Mouse (Mus musculus): ENCODE results near the gene Mapk8. TPM values are rescaled to one million over a fixed set of nuclear protein-coding genes. Genes with fewer than 3 reads are reported as not detected.
"Not testable (repeated sequence)": the region's sequence is repeated elsewhere in the genome, so short reads cannot be mapped to it uniquely, and the experiment has no call there.

The Mapk8 gene
- polyA plus RNA-seq, 2 experiments, result 2.9 to 9.1 TPM

DNA sequence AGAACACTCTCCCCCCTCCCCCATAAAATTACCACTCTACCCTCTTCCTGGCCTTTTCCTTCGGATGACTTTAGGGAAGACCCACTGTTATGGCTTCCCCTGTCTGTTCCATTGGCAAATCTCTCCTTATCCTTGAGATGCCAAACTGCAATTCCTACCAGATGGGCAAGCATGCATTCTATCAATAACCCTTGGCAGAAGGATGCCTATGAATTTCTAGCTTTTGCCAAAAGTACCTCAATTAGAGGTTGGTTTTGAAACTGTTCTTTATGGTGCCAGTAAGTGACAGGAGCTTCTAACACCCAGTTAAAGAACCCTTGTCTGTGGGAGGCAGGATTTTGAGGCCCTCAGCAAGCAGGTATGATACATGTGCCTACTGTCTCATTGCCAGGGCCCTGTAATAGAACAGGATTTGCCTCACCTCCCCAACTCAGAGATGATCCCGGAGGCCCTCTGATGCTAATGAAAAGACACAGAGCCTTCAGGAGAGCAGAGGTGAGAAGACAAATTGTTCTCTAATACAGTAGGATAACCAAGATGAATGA lies 2.4 kb upstream of the Mapk8 start:
- Histone ChIP-seq H3K27ac (no peak overlapping the region), H3K4me3 (ENCODE audit: insufficient read depth in 1 of 2, low read depth in 2 of 2, low read length in 2 of 2) (no peak overlapping the region), H3K9me3 (ENCODE audit: control insufficient read depth, low read length) (no peaks in the 10 kb centered on the region), H3K9ac (replicated peaks) (no peak overlapping the region), H3K36me3 (replicated peaks; ENCODE audit: control insufficient read depth, insufficient read depth, low read depth) (no peaks in the 10 kb centered on the region), H3K4me1 (replicated peaks; ENCODE audit: control insufficient read depth in 2 of 2, insufficient read depth in 2 of 2, low read length in 1 of 2) (peaks cover 3 to 5% of the 10 kb centered on the region in 2 experiments; a peak in 3 of 4 replicates), H3K27me3 (ENCODE audit: control insufficient read depth, insufficient read depth, low read length) (no peaks in the 10 kb centered on the region), H3K4me2 (ENCODE audit: low read depth) (no peak overlapping the region)
- WGBS (ENCODE audit: insufficient replicate concordance), result 57% methylated on average over 2 of the region's 2 CpGs
- TF ChIP-seq CTCF (IDR thresholded peaks at IDR 0.05; ENCODE audit: low read depth) (no peak), EP300 (IDR thresholded peaks at IDR 0.05; ENCODE audit: low read depth) (no peak)
- no peak for ATAC-seq (ENCODE audit: insufficient read depth)
- no peak for DNase-seq (ENCODE audit: low read depth in 3 of 3, low spot score in 3 of 3)

DNA sequence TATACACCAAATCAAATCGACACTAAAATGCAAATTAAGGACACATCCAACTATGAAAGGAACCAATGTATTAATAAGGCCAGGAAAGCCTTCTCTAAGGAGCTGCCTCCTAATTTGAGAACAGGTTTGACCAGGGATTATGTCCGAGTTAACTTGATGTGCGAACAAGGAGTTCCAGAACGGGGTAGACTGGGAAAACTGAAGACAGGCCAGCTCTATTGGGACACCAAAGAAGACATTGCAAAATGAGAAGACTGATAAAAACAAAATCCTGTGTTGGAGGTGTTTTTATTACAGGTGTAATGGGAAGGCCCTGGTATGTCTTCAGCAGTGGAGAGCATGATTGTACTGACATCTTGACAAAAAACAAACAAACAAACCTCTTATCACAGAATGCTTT lies 1.3 kb upstream of the Mapk8 start:
- H3K36me3 ChIP-seq (replicated peaks; ENCODE audit: control insufficient read depth, insufficient read depth, low read depth), result no peaks in the 10 kb centered on the region
- H3K27ac ChIP-seq, result no peak overlapping the region
- H3K9ac ChIP-seq (replicated peaks), result no peak overlapping the region
- H3K4me2 ChIP-seq (ENCODE audit: low read depth), result no peak overlapping the region
- WGBS (ENCODE audit: insufficient replicate concordance), result 79% methylated on average over 4 of the region's 4 CpGs
- H3K4me1 ChIP-seq (replicated peaks; ENCODE audit: control insufficient read depth in 2 of 2, insufficient read depth in 2 of 2, low read length in 1 of 2), result peaks cover 3 to 10% of the 10 kb centered on the region in 2 experiments; a peak in 3 of 4 replicates
- H3K9me3 ChIP-seq (ENCODE audit: control insufficient read depth, low read length), result no peaks in the 10 kb centered on the region
- no peak overlapping the region for H3K4me3 ChIP-seq (ENCODE audit: insufficient read depth in 1 of 2, low read depth in 2 of 2, low read length in 2 of 2)
- no peak for ATAC-seq (ENCODE audit: insufficient read depth)
- TF ChIP-seq CTCF (IDR thresholded peaks at IDR 0.05; ENCODE audit: low read depth), result no peak
- TF ChIP-seq EP300 (IDR thresholded peaks at IDR 0.05; ENCODE audit: low read depth), result no peak
- no peaks in the 10 kb centered on the region for H3K27me3 ChIP-seq (ENCODE audit: control insufficient read depth, insufficient read depth, low read length)
- DNase-seq (ENCODE audit: low read depth in 3 of 3, low spot score in 3 of 3), result no peak

DNA sequence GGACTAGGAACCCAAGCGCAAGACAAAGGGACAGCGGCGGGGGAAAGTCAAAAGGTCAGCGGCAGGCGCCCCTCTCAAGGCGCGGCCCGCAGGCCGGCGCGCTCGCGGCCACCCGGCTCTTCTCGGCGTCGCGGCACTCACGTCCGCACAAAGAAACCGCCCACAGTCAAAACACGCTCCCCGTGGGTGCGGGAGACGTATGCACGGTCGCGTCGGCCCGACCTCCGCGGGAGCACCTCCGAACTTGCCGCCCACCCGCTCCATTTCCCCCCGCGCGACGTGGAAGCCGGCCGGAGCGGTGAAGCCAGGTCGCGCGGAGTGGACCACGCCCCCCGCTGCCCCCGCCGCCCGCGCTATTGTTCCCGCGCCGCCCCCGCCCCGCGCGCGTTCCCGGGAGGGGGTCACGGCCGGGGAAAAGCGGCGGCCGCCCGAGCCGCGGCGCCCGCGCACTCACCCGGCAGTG lies 366 bp downstream of the Mapk8 start:
- H3K4me1 ChIP-seq (replicated peaks; ENCODE audit: control insufficient read depth in 2 of 2, insufficient read depth in 2 of 2, low read length in 1 of 2), result peaks cover 3 to 10% of the 10 kb centered on the region in 2 experiments; a peak in 3 of 4 replicates
- WGBS (ENCODE audit: insufficient replicate concordance), result 1% methylated on average over 61 of the region's 72 CpGs
- no peaks in the 10 kb centered on the region for H3K9me3 ChIP-seq (ENCODE audit: control insufficient read depth, low read length)
- DNase-seq (ENCODE audit: low read depth in 3 of 3, low spot score in 3 of 3), result peak; percentile 7 to 24 (median 12)
- H3K4me3 ChIP-seq (ENCODE audit: insufficient read depth in 1 of 2, low read depth in 2 of 2, low read length in 2 of 2), result peak overlapping the region; percentile 82 to 89
- peak overlapping the region; percentile 88 for H3K9ac ChIP-seq (replicated peaks)
- no peaks in the 10 kb centered on the region for H3K36me3 ChIP-seq (replicated peaks; ENCODE audit: control insufficient read depth, insufficient read depth, low read depth)
- H3K27ac ChIP-seq, result peak overlapping the region; percentile 18; the same call in 1 of the 2 replicates
- no peaks in the 10 kb centered on the region for H3K27me3 ChIP-seq (ENCODE audit: control insufficient read depth, insufficient read depth, low read length)
- H3K4me2 ChIP-seq (ENCODE audit: low read depth), result peak overlapping the region; percentile 80
- ATAC-seq (ENCODE audit: insufficient read depth), result peak; percentile 54
- TF ChIP-seq CTCF (IDR thresholded peaks at IDR 0.05; ENCODE audit: low read depth) (no peak), EP300 (IDR thresholded peaks at IDR 0.05; ENCODE audit: low read depth) (no peak)

DNA sequence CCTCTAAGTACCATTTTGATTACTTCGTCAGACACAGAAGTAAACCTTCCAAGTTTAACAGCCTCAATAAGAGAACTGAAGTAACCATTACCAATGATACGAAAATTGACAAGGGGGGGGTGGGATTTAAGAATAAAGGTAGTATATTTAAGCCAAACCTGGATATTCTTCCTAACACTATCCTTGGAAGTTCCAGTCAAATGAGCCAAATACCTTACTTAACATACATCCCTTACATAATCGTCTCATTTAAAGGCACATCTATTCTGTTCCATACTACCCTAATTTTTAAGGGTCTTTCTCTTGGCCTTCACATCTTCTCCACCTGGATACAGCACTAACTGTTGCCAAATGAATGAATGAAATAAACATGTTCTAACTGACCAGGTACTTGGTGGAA lies 996 bp downstream of the Mapk8 start:
- WGBS (ENCODE audit: insufficient replicate concordance), result 41% methylated on average over 3 of the region's 3 CpGs
- H3K9ac ChIP-seq (replicated peaks), result peak overlapping the region; percentile 88
- H3K27ac ChIP-seq, result no peak overlapping the region
- H3K4me2 ChIP-seq (ENCODE audit: low read depth), result peak overlapping the region; percentile 80
- no peaks in the 10 kb centered on the region for H3K9me3 ChIP-seq (ENCODE audit: control insufficient read depth, low read length)
- no peak for TF ChIP-seq EP300 (IDR thresholded peaks at IDR 0.05; ENCODE audit: low read depth)
- no peak for TF ChIP-seq CTCF (IDR thresholded peaks at IDR 0.05; ENCODE audit: low read depth)
- H3K4me1 ChIP-seq (replicated peaks; ENCODE audit: control insufficient read depth in 2 of 2, insufficient read depth in 2 of 2, low read length in 1 of 2), result peaks cover 3 to 10% of the 10 kb centered on the region in 2 experiments; a peak in 3 of 4 replicates
- H3K27me3 ChIP-seq (ENCODE audit: control insufficient read depth, insufficient read depth, low read length), result no peaks in the 10 kb centered on the region
- DNase-seq (ENCODE audit: low read depth in 3 of 3, low spot score in 3 of 3), result no peak
- no peaks in the 10 kb centered on the region for H3K36me3 ChIP-seq (replicated peaks; ENCODE audit: control insufficient read depth, insufficient read depth, low read depth)
- no peak for ATAC-seq (ENCODE audit: insufficient read depth)
- peak overlapping the region; percentile 82 to 89 for H3K4me3 ChIP-seq (ENCODE audit: insufficient read depth in 1 of 2, low read depth in 2 of 2, low read length in 2 of 2)

DNA sequence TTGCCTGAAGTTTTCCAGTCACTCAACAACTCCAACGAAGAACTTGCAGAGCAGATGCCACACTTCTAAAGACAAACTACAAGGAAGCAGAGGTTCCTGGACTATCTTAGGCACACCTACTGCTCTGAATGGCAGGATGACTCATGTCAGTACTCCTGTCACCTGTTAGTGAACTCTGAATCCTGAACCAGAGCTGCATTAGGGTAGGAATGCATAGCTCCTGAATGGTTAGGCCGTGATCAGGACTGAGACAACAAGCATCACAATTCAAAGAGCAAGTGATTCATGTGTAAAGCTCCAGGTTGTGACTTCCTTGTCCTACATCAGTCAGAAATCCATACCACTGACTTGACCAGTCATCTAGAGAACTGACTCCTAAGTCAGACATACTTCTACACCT lies 3.2 kb downstream of the Mapk8 start:
- 49% methylated on average over 2 of the region's 2 CpGs for WGBS (ENCODE audit: insufficient replicate concordance)
- DNase-seq (ENCODE audit: low read depth in 3 of 3, low spot score in 3 of 3), result no peak
- Histone ChIP-seq H3K4me2 (ENCODE audit: low read depth) (no peak overlapping the region), H3K9me3 (ENCODE audit: control insufficient read depth, low read length) (no peaks in the 10 kb centered on the region), H3K9ac (replicated peaks) (no peak overlapping the region), H3K4me1 (replicated peaks; ENCODE audit: control insufficient read depth in 2 of 2, insufficient read depth in 2 of 2, low read length in 1 of 2) (peaks cover 3 to 10% of the 10 kb centered on the region in 2 experiments; a peak in 3 of 4 replicates), H3K4me3 (ENCODE audit: insufficient read depth in 1 of 2, low read depth in 2 of 2, low read length in 2 of 2) (no peak overlapping the region), H3K27ac (no peak overlapping the region), H3K36me3 (replicated peaks; ENCODE audit: control insufficient read depth, insufficient read depth, low read depth) (no peaks in the 10 kb centered on the region), H3K27me3 (ENCODE audit: control insufficient read depth, insufficient read depth, low read length) (no peaks in the 10 kb centered on the region)
- TF ChIP-seq EP300 (IDR thresholded peaks at IDR 0.05; ENCODE audit: low read depth), result no peak
- no peak for TF ChIP-seq CTCF (IDR thresholded peaks at IDR 0.05; ENCODE audit: low read depth)
- no peak for ATAC-seq (ENCODE audit: insufficient read depth)

DNA sequence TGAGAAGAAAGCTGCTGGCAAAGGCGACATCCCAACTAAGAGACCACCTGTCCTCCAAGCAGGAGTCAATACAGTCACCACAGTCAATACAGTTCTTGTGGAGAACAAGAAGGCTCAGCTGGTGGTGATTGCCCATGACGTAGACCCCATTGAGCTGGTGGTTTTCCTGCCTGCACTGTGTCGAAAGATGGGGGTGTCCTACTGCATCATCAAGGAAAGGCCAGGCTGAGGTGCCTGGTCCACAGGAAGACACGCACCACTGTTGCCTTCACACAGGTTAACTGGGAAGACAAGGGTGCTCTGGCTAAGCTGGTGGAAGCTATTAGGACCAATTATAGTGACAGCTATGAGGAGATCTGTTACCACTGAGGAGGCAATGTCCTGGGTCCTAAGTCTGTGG lies 14.5 kb downstream of the Mapk8 start:
- not testable (repeated sequence) for H3K4me1 ChIP-seq (replicated peaks; ENCODE audit: control insufficient read depth in 2 of 2, insufficient read depth in 2 of 2, low read length in 1 of 2); ATAC-seq (ENCODE audit: insufficient read depth); H3K9ac ChIP-seq (replicated peaks); H3K36me3 ChIP-seq (replicated peaks; ENCODE audit: control insufficient read depth, insufficient read depth, low read depth); H3K4me2 ChIP-seq (ENCODE audit: low read depth); H3K27me3 ChIP-seq (ENCODE audit: control insufficient read depth, insufficient read depth, low read length); H3K27ac ChIP-seq; H3K9me3 ChIP-seq (ENCODE audit: control insufficient read depth, low read length); DNase-seq (ENCODE audit: low read depth in 3 of 3, low spot score in 3 of 3); H3K4me3 ChIP-seq (ENCODE audit: insufficient read depth in 1 of 2, low read depth in 2 of 2, low read length in 2 of 2)
- WGBS (ENCODE audit: insufficient replicate concordance), result 63% methylated on average over 4 of the region's 4 CpGs

All from liver, embryonic 14.5 days (tissue).